Mouse (Mus musculus): ENCODE results near the gene Fam171b.
A peak's percentile ranks its signal among the peaks of the same experiment; 100 is the strongest.

Fam171b gene

GRCm38 (mm10) chr2:83812483-83813272 lies at the start of gene Fam171b:
Gene Fam171b (plus strand): TSS chr2:83812636.
- peak; percentile 63 to 72 for DNase-seq (ENCODE audit: low spot score in 2 of 2)

GRCm38 (mm10) chr2:83766058-83766457 lies 46.4 kb upstream of the Fam171b start:
- DNase-seq (ENCODE audit: low spot score in 2 of 2), result no peak

- no peak for DNase-seq (ENCODE audit: low spot score in 2 of 2)
These were observed 45.6 kb upstream of the Fam171b start for GRCm38 (mm10) chr2:83766878-83767277.

- no peak for DNase-seq (ENCODE audit: low spot score in 2 of 2)
These were observed 44.0 kb upstream of the Fam171b start for GRCm38 (mm10) chr2:83768311-83769047.

- peak in 1 of 2 experiments; percentile 36 for DNase-seq (ENCODE audit: low spot score in 2 of 2)
These were observed 41.2 kb upstream of the Fam171b start for GRCm38 (mm10) chr2:83771155-83771812.

- DNase-seq (ENCODE audit: low spot score in 2 of 2), result no peak
These were observed 20.9 kb upstream of the Fam171b start for GRCm38 (mm10) chr2:83791330-83792073.

- DNase-seq (ENCODE audit: low spot score in 2 of 2), result no peak
These were observed 20.3 kb upstream of the Fam171b start for GRCm38 (mm10) chr2:83792102-83792501.

GRCm38 (mm10) chr2:83795766-83796165 lies 16.7 kb upstream of the Fam171b start:
- DNase-seq (ENCODE audit: low spot score in 2 of 2), result no peak

- no peak for DNase-seq (ENCODE audit: low spot score in 2 of 2)
These were observed 14.4 kb upstream of the Fam171b start for GRCm38 (mm10) chr2:83797902-83798497.

- no peak for DNase-seq (ENCODE audit: low spot score in 2 of 2)
These were observed 947 bp downstream of the Fam171b start for GRCm38 (mm10) chr2:83813273-83813892.

GRCm38 (mm10) chr2:83814009-83814408 lies 1.6 kb downstream of the Fam171b start:
- DNase-seq (ENCODE audit: low spot score in 2 of 2), result peak; percentile 22 to 36

- DNase-seq (ENCODE audit: low spot score in 2 of 2), result no peak
These were observed 3.7 kb downstream of the Fam171b start for GRCm38 (mm10) chr2:83816147-83816546.

GRCm38 (mm10) chr2:83825161-83825560 lies 12.7 kb downstream of the Fam171b start:
- no peak for DNase-seq (ENCODE audit: low spot score in 2 of 2)

- no peak for DNase-seq (ENCODE audit: low spot score in 2 of 2)
These were observed 16.6 kb downstream of the Fam171b start for GRCm38 (mm10) chr2:83828895-83829539.

- DNase-seq (ENCODE audit: low spot score in 2 of 2), result no peak
These were observed 20.5 kb downstream of the Fam171b start for GRCm38 (mm10) chr2:83832903-83833302.

GRCm38 (mm10) chr2:83835313-83836070 lies 23.1 kb downstream of the Fam171b start:
- no peak for DNase-seq (ENCODE audit: low spot score in 2 of 2)

GRCm38 (mm10) chr2:83848495-83848894 lies 36.1 kb downstream of the Fam171b start:
- no peak for DNase-seq (ENCODE audit: low spot score in 2 of 2)

GRCm38 (mm10) chr2:83853423-83853822 lies 41.0 kb downstream of the Fam171b start:
- no peak for DNase-seq (ENCODE audit: low spot score in 2 of 2)

- no peak for DNase-seq (ENCODE audit: low spot score in 2 of 2)
These were observed 43.8 kb downstream of the Fam171b start for GRCm38 (mm10) chr2:83856236-83856635.

Data from frontal cortex, postnatal 25 days (tissue).